Mouse (Mus musculus) thymus, adult 18-20 months (tissue): ENCODE results near the gene Nf2.

Experiments used
- DNase-seq, 2 experiments: peaks; one replicate each; pipeline ENCODE4 v3.0.0; 2022; ENCODE audit warnings: mixed read lengths in 2 of 2

Nf2 gene

DNA sequence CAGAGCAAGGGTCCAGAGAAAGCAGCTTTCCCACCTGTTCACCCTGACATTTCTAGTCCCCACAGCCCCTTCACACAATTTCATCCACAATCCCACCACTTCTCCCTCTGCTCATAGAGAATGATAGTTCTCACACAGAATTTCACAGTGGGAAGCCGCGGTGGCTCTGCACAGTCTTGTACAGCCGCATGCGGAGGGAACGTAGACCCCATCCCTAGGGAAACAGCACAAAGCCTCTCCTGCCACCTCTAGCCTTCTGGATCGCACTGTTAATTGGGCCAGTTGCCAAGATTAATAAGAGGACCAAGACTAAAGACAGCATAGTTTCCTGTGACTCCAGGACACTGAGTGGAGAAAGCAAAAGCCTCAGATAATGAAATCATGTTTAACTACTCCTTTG lies 57.8 kb downstream of the Nf2 start:
- no peak for DNase-seq

DNA sequence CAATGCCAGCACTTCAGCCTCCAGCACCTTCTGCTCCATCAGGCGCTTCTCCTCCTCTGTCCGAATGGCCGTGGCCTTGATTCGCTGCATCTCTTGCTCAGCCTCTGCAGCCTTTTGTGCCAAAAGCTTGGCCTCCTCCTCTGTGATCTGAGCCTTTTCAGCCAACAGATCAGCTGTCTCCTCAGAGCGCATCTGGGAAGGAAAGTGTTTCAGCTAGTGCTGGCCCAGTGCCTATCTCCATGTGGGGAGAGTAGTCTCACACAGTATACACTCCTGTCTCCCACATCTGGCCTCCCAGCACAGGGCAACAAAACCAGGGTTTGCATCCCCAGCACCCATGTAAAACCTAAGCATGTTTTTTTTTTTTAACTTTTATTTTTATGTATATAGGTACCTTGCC lies 59.6 kb downstream of the Nf2 start:
- no peak for DNase-seq

DNA sequence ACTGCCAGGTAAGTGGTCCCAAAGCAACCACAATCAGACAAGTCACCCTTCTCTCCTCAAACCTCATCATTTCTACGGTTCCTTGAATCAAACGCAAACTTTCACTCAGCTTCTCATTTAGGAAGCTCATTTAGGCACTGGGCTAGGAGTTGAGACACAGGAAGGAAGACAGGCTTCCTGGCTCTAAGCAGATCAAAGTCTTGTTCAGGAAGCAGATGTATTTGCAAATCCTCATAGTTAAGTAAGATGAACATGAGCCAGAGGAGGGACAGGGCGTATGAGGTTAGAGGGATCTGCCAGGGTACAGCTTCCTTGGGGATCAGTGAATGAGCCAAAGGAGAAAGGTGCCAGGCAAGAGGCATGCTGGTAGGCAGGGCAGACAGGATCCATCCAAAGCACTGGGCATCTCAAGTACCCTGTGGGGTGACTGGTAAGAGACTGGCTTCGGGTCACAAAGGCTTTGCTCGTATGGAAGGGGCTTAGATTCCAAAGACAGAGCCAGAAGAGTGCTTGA lies 64.7 kb downstream of the Nf2 start:
- DNase-seq = no peak

DNA sequence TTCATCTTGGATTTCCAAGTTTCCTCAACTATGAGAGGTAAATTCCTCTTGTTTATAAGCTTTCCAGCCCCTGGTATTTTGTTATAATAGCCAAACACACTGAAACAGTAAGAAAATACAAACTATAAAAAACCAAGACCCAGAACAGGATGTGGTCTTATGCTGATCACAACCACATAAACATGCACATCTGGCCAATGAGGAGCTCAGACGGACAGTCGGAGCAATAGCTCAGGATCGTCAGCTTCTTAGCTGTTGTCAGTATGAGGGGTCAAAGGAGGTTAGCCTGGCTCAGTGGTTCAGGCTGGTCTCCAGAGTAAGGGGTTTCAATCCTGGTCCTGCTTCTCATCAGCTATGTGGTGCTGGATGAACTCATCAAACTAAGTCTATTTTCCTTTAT lies 66.2 kb downstream of the Nf2 start:
- DNase-seq = no peak

GRCm38 (mm10) chr11:4780927-4781326 lies 68.4 kb downstream of the Nf2 start:
- DNase-seq = no peak

- DNase-seq = peak in 1 of 2 experiments; percentile 14
These were observed 76.4 kb downstream of the Nf2 start for GRCm38 (mm10) chr11:4772925-4773324.

- no peak for DNase-seq
These were observed 77.6 kb downstream of the Nf2 start for GRCm38 (mm10) chr11:4771756-4772155.

DNA sequence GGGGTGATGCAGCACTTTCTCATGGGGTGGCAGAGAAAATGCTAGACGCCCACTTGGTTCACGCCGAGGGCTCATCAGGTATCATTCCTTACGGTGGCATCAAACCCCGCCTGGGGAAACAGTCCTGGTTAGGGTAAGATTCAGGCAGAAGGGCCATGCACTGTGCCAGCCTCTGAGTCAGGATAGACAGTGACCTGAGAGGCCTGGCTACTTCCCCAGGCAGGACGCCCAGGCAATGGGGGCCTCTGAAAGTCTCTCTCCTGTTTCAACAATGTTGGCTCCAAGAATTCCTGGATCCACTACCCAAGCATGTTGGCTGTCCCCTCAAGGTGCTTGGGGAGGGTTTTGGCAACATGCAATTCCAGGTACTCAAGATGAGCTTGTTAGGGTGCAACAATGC lies 79.5 kb downstream of the Nf2 start:
- no peak for DNase-seq

DNA sequence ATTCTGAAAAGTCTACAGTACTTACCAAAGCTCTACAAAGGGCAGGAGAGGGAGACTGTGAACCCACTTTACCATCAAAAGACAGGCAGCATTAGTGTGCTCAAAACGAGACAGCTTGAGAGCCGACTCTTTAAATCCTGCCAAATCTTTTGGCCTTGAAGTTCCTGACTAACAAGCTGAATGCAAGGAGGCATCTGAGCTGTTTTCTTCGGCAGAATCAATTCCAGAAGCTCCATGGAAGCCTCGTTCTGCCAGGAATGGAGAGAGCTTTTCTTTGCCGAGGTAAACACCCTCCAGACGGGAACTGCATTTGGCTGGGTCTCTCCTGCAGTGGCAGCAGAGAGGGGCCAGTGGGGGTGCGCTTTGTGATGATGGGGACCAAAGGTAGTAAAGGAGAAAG lies 80.0 kb downstream of the Nf2 start:
- no peak for DNase-seq

GRCm38 (mm10) chr11:4768399-4768798 lies 80.9 kb downstream of the Nf2 start:
- DNase-seq = no peak

- no peak for DNase-seq
These were observed 84.9 kb downstream of the Nf2 start for GRCm38 (mm10) chr11:4764476-4764875.

- no peak for DNase-seq
These were observed 85.7 kb downstream of the Nf2 start for GRCm38 (mm10) chr11:4763631-4764030.

GRCm38 (mm10) chr11:4762511-4762910 lies 86.8 kb downstream of the Nf2 start:
- DNase-seq = no peak

DNA sequence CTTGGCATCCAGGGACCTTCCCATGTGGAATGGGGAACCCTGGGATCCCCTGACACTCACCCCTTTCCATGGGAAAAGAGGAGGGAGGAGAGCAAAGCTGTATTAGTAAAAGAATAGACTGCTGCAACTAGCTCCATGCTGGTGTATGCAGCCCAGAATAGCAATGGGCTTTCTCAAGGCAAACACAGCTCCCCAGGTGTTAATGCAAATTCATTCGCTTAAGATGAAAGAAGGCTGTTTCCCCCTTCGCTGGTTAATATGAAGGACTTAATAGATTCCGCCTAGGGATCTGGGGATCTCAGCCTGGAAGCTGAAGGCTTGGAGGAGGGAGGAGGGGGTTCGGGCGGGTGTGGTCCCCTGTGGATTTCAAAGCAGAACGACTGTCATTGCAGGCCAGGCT lies 87.3 kb downstream of the Nf2 start:
- no peak for DNase-seq

- no peak for DNase-seq
These were observed 88.9 kb downstream of the Nf2 start for GRCm38 (mm10) chr11:4760438-4760837.

DNA sequence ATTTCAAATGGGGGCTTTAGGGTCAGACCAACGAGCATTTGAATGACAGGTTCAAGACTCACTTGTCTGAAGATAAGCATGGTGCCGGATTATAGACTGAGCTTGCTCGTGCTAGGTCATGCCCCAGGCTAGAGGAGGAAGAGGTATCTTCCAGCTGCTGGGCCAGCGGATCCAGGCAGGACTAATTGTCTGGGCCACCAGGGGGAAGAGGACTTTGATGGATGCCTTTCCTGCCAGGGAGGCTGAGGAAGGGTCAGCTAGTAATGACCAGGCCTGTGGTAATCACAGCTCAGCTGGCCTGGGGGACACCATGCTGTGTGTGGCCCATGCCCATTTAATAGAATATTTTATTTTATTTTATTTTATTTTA lies 91.6 kb downstream of the Nf2 start:
- DNase-seq = no peak

DNA sequence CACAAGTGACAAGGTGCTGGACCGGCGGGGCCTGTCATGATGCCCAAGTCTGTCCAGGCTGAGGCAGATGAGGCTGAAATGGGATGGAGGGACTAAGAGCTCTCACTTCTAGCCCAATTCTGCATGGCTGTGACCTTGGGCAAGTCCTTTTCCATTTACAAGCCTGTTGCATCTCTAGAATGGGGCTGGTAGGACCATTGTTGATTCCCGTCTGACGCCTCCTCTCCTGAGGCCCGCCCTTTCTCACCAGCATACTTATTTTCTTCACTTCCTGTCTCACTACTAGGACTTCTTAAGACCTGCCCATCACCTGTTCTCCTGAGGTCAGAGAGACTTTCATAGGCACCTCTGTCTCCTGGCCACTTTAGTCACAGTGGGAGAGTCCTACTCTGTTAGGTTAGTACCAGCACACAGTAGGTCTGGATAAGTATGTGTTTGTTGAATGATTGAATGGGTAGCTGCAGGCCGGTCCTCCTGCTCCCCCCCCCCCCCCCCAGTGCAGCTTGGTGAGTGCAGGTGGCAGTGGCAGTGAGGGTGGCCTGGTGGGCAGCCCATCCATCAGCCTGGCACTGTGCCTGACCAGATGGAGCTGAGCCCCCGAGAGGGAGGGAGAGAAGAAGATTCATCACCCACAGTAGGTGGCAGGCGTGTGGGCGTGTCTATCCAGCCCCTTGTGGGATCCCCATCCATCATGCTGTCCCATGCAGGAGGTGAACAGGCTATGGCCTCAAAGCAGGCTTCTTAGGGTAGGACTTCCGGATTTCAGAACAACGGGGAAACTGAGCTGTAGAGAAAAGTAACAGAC lies 92.2 kb downstream of the Nf2 start:
- DNase-seq = no peak

GRCm38 (mm10) chr11:4756460-4756859 lies 92.9 kb downstream of the Nf2 start:
- no peak for DNase-seq

DNA sequence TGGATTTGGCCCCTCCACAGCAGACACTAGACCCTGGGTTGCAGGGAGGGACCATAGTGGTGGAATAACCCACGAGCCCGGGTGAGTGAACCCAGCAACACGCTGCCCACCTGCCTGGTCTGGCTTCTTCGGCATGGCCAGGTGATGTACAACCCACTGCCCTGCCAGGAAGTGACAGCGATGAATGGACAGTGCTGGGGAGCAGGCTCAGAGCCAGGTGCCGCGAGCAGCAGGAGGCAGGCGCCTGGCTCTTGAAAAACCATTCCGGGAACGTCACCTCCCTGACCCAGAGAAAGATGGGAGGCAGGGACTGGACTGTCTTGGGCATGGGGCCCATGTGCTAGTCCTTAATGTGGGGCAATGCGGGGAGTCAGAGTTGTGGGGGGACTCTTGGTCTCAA lies 94.5 kb downstream of the Nf2 start:
- DNase-seq = no peak

GRCm38 (mm10) chr11:4754036-4754435 lies 95.3 kb downstream of the Nf2 start:
- DNase-seq = no peak

DNA sequence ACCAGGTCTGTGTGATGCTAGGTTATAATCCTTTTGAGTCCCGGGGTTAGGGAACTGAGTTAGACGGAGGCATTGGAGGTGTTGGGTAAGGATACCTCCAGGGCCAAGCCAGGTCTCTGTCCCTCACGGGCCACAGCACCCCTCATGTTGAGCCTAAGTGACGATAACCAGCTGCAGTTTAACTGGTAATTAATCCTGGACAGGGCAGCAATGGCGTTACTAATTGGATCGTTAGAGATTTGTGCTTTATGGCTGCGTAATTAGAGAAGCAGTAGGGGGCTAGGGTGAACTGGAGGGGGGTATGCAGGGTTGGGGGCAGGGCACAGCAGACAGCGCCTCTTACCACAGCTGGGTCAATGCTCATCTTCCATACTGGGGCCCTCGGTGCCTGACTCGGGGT lies 96.5 kb downstream of the Nf2 start:
- DNase-seq = no peak

DNA sequence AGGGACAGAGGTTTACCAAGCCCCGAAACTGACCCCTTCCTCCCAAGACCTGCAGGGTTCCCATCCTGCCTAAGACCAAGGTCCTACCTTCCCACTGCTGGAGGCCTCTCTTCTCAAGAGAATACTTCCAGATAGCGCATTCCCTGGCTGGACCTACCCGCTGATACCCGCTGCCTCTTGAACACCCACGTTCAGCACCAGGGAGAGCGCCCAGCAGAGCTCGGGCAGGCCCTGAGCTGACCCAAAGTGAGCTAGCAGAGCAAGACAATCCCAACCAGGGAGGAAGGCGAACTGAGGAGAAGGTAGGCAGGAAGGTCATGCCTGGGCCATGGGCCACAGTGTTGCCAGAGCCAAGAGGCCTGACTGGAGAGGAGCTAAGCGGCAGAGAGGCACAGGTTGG lies 99.1 kb downstream of the Nf2 start:
- no peak for DNase-seq

DNA sequence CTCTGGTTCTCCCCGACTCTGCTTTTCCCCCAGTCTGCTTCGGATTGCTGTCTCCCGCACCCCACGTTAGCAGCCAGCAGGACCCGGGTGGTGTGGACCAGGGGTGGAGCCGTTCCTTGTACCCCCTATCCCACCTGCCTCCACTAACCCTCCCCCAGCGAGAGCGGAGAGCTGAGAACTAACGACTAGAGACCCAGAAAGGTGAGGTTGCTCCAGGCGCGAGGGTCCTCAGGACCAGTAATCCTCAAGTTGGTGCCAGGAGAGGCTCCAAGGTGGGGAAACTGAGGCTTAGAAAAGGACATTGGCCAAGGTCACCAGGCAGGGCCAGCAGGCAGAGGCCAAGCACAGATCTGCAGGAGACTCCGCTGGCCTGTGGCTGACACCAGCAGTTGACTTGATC lies 102.1 kb downstream of the Nf2 start:
- no peak for DNase-seq

DNA sequence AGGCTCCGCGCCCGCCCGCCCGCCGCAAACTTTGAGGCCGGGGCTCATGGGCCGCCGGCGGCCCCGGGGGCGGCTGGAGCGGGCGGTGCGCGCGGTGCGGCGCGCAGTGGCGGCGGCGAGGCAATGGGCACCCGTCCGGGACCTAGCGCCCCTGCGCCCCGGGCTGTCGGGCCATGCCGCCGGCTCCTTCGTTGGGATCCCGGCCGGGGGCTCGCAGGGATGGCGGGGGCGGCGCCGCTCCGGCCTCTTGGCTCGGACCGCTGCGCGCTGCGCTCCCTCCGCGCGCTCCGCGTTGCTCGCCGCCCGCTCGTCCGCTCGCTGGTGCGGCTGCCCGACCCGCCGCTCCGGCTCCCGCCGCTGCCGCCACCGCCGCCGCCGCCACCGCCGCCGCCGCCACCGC lies 102.6 kb downstream of the Nf2 start, which contains the start of gene Cabp7:
Cabp7 (minus strand) TSS at position 46 of the 400 bp plus-strand sequence.
- DNase-seq = no peak

GRCm38 (mm10) chr11:4745969-4746368 lies 103.4 kb downstream of the Nf2 start:
- DNase-seq = no peak
